Mouse (Mus musculus) myocyte (in vitro differentiated cells): Measurements from ENCODE around the gene Spock1.

Experiments used
- CEBPB ChIP-seq: IDR thresholded peaks from 2 replicates; pipeline ENCODE4 v1.6.1; 2011; ENCODE audit warnings: mild to moderate bottlenecking, moderate library complexity; ENCODE audit not compliant: poor library complexity, insufficient read depth, severe bottlenecking
- MAX ChIP-seq: IDR thresholded peaks from one replicate; pipeline ENCODE4 v1.6.1; 2011; ENCODE audit warnings: low read depth, mild to moderate bottlenecking, control low read depth
- MYOD1 ChIP-seq, 3 experiments: IDR thresholded peaks; one replicate each; pipeline ENCODE4 v1.6.1; 2011; ENCODE audit warnings: control low read depth in 2 of 3, low read depth in 2 of 3, mild to moderate bottlenecking in 2 of 3, moderate library complexity in 1 of 3; ENCODE audit not compliant: insufficient read length in 2 of 3, control insufficient read depth in 1 of 3
- MYOG ChIP-seq, 3 experiments: IDR thresholded peaks; one replicate each; pipeline ENCODE4 v1.6.1; 2011; ENCODE audit warnings: control low read depth in 2 of 3, low read depth in 2 of 3, mild to moderate bottlenecking in 2 of 3; ENCODE audit not compliant: insufficient read length in 2 of 3, control insufficient read depth in 1 of 3, insufficient read depth in 1 of 3
- POLR2A ChIP-seq: IDR thresholded peaks from one replicate; pipeline ENCODE4 v1.6.1; 2011; ENCODE audit warnings: low read depth, mild to moderate bottlenecking, control low read depth, moderate library complexity; ENCODE audit not compliant: insufficient read length
- SRF ChIP-seq: IDR thresholded peaks from one replicate; pipeline ENCODE4 v1.6.1; 2011; ENCODE audit warnings: low read depth; ENCODE audit not compliant: control insufficient read depth, insufficient read length
- USF1 ChIP-seq: IDR thresholded peaks from one replicate; pipeline ENCODE4 v1.6.1; 2011; ENCODE audit warnings: low read depth, mild to moderate bottlenecking, control low read depth, moderate library complexity

- no peak for TF ChIP-seq POLR2A
- TF ChIP-seq MAX = no peak
- no peak for TF ChIP-seq SRF
- no peak for TF ChIP-seq USF1
- TF ChIP-seq CEBPB = no peak
- no peak for TF ChIP-seq MYOD1 (IDR thresholded peaks at IDR 0.05; ENCODE audit: control insufficient read depth in 1 of 3, insufficient read length in 2 of 3, low read depth in 2 of 3)
- TF ChIP-seq MYOG (IDR thresholded peaks at IDR 0.05; ENCODE audit: control insufficient read depth in 1 of 3, insufficient read depth in 1 of 3, insufficient read length in 2 of 3, low read depth in 2 of 3) = no peak
Observed at GRCm38 (mm10) chr13:57623909-57624481, 284.1 kb downstream of the Spock1 start.
